Mouse (Mus musculus): ENCODE data around the gene Ubr3.

GRCm38 (mm10) chr2:69939649-69940048 is 42.6 kb downstream of the Ubr3 start:
- TF ChIP-seq CTCF (IDR thresholded peaks at IDR 0.05; ENCODE audit: low read depth, low read length) (no peak), POLR2A (IDR thresholded peaks at IDR 0.05; ENCODE audit: borderline replicate concordance, low read depth, low read length) (no peak)
